Mouse (Mus musculus) urinary bladder, postnatal 10 days (tissue): ENCODE results near the gene Rasgrp3.

ENCODE experiments used
- DNase-seq: peaks from one replicate; pipeline ENCODE4 v3.0.0; 2022; ENCODE audit warnings: low spot score

Rasgrp3 gene

GRCm38 (mm10) chr17:75503031-75503430, 67.3 kb downstream of the Rasgrp3 start:
- no peak for DNase-seq

GRCm38 (mm10) chr17:75505053-75505452, 69.4 kb downstream of the Rasgrp3 start:
- no peak for DNase-seq

- no peak for DNase-seq
Observed at GRCm38 (mm10) chr17:75506097-75506675, 70.5 kb downstream of the Rasgrp3 start.

GRCm38 (mm10) chr17:75506708-75507641, 71.3 kb downstream of the Rasgrp3 start:
- no peak for DNase-seq

- no peak for DNase-seq
Observed at GRCm38 (mm10) chr17:75509257-75509656, 73.6 kb downstream of the Rasgrp3 start.

GRCm38 (mm10) chr17:75516591-75516990, 80.9 kb downstream of the Rasgrp3 start:
- DNase-seq, result no peak

- DNase-seq, result no peak
Observed at GRCm38 (mm10) chr17:75518181-75518901, 82.6 kb downstream of the Rasgrp3 start.

GRCm38 (mm10) chr17:75519239-75519900, 83.7 kb downstream of the Rasgrp3 start:
- DNase-seq, result no peak

- DNase-seq, result no peak
Observed at GRCm38 (mm10) chr17:75521236-75521842, 85.6 kb downstream of the Rasgrp3 start.

GRCm38 (mm10) chr17:75522347-75523065, 86.8 kb downstream of the Rasgrp3 start:
- no peak for DNase-seq

GRCm38 (mm10) chr17:75523812-75524211, 88.1 kb downstream of the Rasgrp3 start:
- no peak for DNase-seq

- DNase-seq, result no peak
Observed at GRCm38 (mm10) chr17:75526411-75526810, 90.7 kb downstream of the Rasgrp3 start.

GRCm38 (mm10) chr17:75529222-75529935, 93.7 kb downstream of the Rasgrp3 start:
- no peak for DNase-seq

- DNase-seq, result no peak
Observed at GRCm38 (mm10) chr17:75532469-75532986, 96.8 kb downstream of the Rasgrp3 start.

GRCm38 (mm10) chr17:75534314-75535020, 98.8 kb downstream of the Rasgrp3 start:
- no peak for DNase-seq

- DNase-seq, result no peak
Observed at GRCm38 (mm10) chr17:75535612-75536011, 99.9 kb downstream of the Rasgrp3 start.

- DNase-seq, result no peak
Observed at GRCm38 (mm10) chr17:75536396-75537049, 100.8 kb downstream of the Rasgrp3 start.

GRCm38 (mm10) chr17:75537050-75537445, 101.4 kb downstream of the Rasgrp3 start:
- no peak for DNase-seq

GRCm38 (mm10) chr17:75538431-75538830, 102.7 kb downstream of the Rasgrp3 start:
- no peak for DNase-seq
